Mouse (Mus musculus): ENCODE data around the gene Gm11627. TPM values are rescaled to one million over a fixed set of nuclear protein-coding genes. Genes with fewer than 3 reads are reported as not detected.

Gm11627 gene
- polyA plus RNA-seq (2015; fragmentation: Nextera tagmentation; extraction: Ambion mirVana) = 8.6 and 8.9 TPM in 2 replicates

DNA sequence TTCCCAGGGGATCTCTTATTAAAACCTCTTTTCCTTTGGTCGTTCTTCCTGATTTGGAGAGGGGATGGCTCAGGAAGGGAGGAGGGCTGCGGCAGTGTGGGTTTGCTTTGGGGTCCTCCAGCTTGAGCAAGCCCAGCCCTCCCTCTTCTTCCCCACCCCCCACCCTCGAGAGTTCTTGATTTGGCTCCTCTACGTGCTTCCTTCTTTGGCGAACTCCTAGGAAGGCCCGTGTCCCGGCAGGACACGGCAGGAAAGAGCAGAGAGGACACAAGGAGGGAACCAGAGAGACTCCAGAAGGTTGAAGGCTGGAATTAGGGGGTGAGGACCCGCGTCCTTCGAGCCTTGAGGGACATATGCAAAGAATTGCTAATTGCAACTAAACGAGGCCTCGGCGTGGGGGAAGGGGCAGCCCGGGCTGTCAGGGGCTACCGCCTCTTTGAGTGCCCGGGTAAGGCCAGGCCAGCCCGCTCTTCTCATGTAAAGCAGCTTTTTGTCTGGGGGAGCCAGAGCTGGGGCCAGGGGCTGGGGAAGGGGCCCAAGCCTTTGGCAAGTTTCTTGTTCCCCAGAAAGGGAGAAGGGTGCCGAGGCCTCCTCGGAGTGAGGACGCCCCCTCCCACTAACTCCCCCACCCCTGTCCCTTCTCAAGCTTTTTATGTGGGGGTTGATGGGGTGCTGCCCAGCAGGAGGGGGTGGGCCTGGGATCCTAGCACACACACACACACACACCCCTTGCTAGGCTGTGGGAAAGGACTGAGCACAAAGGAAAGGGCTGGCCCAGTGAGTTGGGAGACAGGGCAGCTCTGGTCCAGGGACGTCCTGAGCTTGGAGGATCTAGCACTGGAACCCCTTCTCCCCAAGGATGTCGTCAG lies at the start of gene Gm11627:
TSS of gene Gm11627 (minus strand) at position 297 of the 869 bp plus-strand sequence.
- Histone ChIP-seq H3K9ac (ENCODE audit: low read depth, low read length) (peak within 1 kb of the TSS; percentile 38; the same call in 1 of the 2 replicates), H3K4me3 (replicated peaks; ENCODE audit: low read depth, low read length) (peak within 1 kb of the TSS; percentile 5), H3K36me3 (ENCODE audit: insufficient read depth, low read length) (no peaks in the 10 kb centered on the region), H3K27ac (peak within 1 kb of the TSS; percentile 78), H3K4me2 (ENCODE audit: low read length) (peak within 1 kb of the TSS; percentile 53), H3K27me3 (ENCODE audit: insufficient read depth, low read length) (no peaks in the 10 kb centered on the region), H3K4me1 (replicated peaks; ENCODE audit: insufficient read depth, low read length) (peaks cover 9% of the 10 kb centered on the region), H3K9me3 (replicated peaks; ENCODE audit: low read length) (no peaks in the 10 kb centered on the region)
- ATAC-seq (replicated peaks; ENCODE audit: low FRiP score, low read depth) (peak; percentile 14; the same call in 1 of the 2 replicates), DNase-seq (ENCODE audit: low spot score) (no peak)
- WGBS = 12% methylated on average over 23 of the region's 23 CpGs
- TF ChIP-seq CTCF (IDR thresholded peaks at IDR 0.05; ENCODE audit: low read depth) = no peak

GRCm38 (mm10) chr11:102628529-102628928 lies 49.3 kb upstream of the Gm11627 start:
- Histone ChIP-seq H3K36me3 (ENCODE audit: insufficient read depth, low read length) (no peaks in the 10 kb centered on the region), H3K4me2 (ENCODE audit: low read length) (no peak overlapping the region), H3K4me1 (replicated peaks; ENCODE audit: insufficient read depth, low read length) (peaks cover 24% of the 10 kb centered on the region), H3K27me3 (ENCODE audit: insufficient read depth, low read length) (no peaks in the 10 kb centered on the region), H3K9me3 (replicated peaks; ENCODE audit: low read length) (no peaks in the 10 kb centered on the region), H3K9ac (ENCODE audit: low read depth, low read length) (no peak overlapping the region), H3K27ac (no peak overlapping the region), H3K4me3 (replicated peaks; ENCODE audit: low read depth, low read length) (no peak overlapping the region)
- DNase-seq (ENCODE audit: low spot score) = peak; percentile 61
- no peak for ATAC-seq (replicated peaks; ENCODE audit: low FRiP score, low read depth)
- WGBS = 31% methylated on average over 9 of the region's 9 CpGs
- TF ChIP-seq CTCF (IDR thresholded peaks at IDR 0.05; ENCODE audit: low read depth) = no peak

DNA sequence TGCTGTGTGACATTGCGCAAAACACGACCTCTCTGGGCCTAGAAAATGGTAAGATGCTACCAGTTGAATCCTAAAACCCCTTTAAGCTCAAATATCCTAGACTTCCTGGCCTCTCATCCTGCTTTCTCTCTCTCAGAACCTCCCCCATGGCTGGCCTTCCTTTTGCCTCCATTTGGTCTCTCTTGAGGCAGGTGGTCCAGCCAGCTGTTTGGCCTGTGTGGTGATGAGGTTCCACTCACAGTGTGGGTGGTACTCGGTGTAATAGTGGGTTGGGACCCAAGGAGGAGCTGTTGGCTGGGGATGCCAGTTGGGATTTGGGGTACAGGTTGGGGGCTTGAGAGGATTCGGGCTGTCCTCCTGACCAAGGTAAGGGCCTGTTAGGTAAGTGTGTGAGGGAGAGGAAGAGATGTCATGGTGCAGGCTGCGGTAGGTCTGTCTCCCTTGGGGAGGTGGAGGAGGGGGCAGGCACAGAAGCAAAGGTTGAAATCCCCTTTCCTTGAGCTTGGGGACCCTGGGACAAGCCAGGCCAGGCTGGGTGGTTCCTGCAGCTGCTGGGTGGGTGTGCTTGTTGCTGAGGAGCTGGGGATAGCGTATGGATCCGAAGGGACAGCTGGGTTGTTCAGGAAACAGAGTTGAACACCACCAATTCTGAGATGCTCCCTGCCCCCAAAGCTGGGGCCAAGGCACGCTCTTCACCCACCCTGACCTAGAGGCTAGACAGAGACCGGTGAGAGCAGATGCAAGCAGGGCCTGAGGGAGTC lies 48.1 kb upstream of the Gm11627 start:
- WGBS = 73% methylated on average over 9 of the region's 9 CpGs
- Histone ChIP-seq H3K36me3 (ENCODE audit: insufficient read depth, low read length) (no peaks in the 10 kb centered on the region), H3K27ac (no peak overlapping the region), H3K27me3 (ENCODE audit: insufficient read depth, low read length) (no peaks in the 10 kb centered on the region), H3K4me1 (replicated peaks; ENCODE audit: insufficient read depth, low read length) (peaks cover 24% of the 10 kb centered on the region), H3K9me3 (replicated peaks; ENCODE audit: low read length) (no peaks in the 10 kb centered on the region), H3K9ac (ENCODE audit: low read depth, low read length) (no peak overlapping the region), H3K4me2 (ENCODE audit: low read length) (no peak overlapping the region), H3K4me3 (replicated peaks; ENCODE audit: low read depth, low read length) (no peak overlapping the region)
- no peak for TF ChIP-seq CTCF (IDR thresholded peaks at IDR 0.05; ENCODE audit: low read depth)
- DNase-seq (ENCODE audit: low spot score) = no peak
- ATAC-seq (replicated peaks; ENCODE audit: low FRiP score, low read depth) = no peak

DNA sequence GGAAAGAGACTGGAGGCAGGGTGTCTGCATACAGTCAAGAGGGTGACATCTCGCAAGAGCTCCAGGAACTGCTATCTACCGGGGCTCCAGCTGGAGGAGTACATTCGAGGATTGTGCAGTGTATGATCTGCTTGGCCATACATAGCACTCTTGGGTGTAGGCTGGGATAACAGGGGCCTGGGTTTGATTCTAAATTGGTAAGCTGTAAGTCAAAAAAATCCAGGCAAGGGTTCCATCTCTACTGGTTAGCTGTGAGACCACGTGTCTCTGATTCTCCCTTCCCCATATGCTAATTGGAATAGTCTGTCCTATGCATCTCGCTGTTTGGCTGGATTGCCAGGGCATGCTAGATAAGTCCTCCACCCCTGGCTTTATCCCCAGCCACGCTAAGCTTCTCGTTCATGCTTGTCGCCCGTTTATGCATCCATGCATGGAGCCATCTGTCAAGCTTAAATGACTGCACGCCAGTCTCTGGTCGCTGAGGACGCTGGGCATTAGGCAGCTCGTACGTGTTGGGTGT lies 45.7 kb upstream of the Gm11627 start:
- 26% methylated on average over 14 of the region's 14 CpGs for WGBS
- Histone ChIP-seq H3K4me2 (ENCODE audit: low read length) (no peak overlapping the region), H3K36me3 (ENCODE audit: insufficient read depth, low read length) (no peaks in the 10 kb centered on the region), H3K9ac (ENCODE audit: low read depth, low read length) (no peak overlapping the region), H3K9me3 (replicated peaks; ENCODE audit: low read length) (no peaks in the 10 kb centered on the region), H3K4me1 (replicated peaks; ENCODE audit: insufficient read depth, low read length) (peaks cover 14% of the 10 kb centered on the region), H3K27me3 (ENCODE audit: insufficient read depth, low read length) (no peaks in the 10 kb centered on the region), H3K27ac (peak overlapping the region; percentile 70), H3K4me3 (replicated peaks; ENCODE audit: low read depth, low read length) (no peak overlapping the region)
- peak; percentile 40; the same call in 1 of the 2 replicates for ATAC-seq (replicated peaks; ENCODE audit: low FRiP score, low read depth)
- DNase-seq (ENCODE audit: low spot score) = peak; percentile 76
- TF ChIP-seq CTCF (IDR thresholded peaks at IDR 0.05; ENCODE audit: low read depth) = no peak

DNA sequence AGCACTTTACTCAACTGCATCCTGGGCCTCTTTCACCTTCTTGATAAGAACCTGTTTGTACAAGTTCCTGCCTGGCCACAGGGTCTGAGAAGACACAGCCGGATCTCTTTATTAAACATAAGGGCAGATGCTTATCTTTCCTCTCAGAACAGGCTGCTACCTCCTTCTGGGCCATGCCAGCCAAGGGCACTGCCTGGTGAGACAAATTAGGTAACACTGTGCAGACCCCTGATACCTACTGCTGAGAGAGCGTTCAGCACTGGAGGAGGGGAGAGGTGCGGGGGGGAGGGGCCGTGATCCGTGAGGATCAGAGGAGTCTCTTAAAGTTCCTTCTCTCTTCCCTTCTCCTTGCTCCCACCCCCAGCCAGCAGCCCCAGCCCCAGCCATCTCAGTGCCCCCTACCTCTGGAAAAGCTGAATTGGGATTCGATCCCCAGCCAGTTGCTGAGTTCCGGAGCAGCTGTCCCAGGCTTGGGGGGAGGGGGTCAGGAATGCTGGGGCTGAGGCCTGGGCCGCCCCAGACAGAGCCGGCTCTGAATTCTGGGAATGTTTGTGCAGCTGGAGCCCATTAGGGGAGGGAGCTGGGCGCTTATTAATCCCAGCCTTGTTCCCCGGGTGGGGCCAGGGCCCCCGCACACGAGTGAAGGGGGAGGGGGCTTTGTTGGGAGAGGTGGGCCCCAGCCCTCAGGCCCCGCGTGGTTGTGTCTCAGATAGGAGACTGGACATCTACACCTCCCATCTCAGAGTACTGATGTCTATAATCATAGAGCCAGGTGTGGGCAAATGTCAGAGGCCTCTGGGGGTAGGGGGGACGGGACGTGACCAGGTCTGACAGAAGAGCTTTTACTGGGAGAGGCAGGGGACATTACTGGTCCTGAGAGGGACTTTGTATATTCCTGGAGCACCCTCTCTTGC lies 44.9 kb upstream of the Gm11627 start:
- Histone ChIP-seq H3K36me3 (ENCODE audit: insufficient read depth, low read length) (no peaks in the 10 kb centered on the region), H3K4me1 (replicated peaks; ENCODE audit: insufficient read depth, low read length) (peaks cover 14% of the 10 kb centered on the region), H3K9ac (ENCODE audit: low read depth, low read length) (no peak overlapping the region), H3K9me3 (replicated peaks; ENCODE audit: low read length) (no peaks in the 10 kb centered on the region), H3K4me2 (ENCODE audit: low read length) (peak overlapping the region; percentile 45), H3K27me3 (ENCODE audit: insufficient read depth, low read length) (no peaks in the 10 kb centered on the region), H3K4me3 (replicated peaks; ENCODE audit: low read depth, low read length) (no peak overlapping the region), H3K27ac (peak overlapping the region; percentile 70)
- WGBS = 10% methylated on average over 17 of the region's 17 CpGs
- DNase-seq (ENCODE audit: low spot score) (peak; percentile 87), ATAC-seq (replicated peaks; ENCODE audit: low FRiP score, low read depth) (peak; percentile 76)
- TF ChIP-seq CTCF (IDR thresholded peaks at IDR 0.05; ENCODE audit: low read depth) = no peak

Measured in kidney, postnatal 0 days (tissue).